Mouse (Mus musculus) kidney, adult 11 months (tissue): ENCODE data around the gene Glt28d2.

Experiments used
- DNase-seq: peaks from one replicate; pipeline ENCODE4 v3.0.0; 2022

Glt28d2 gene

GRCm38 (mm10) chr3:85820839-85821548 is 66.3 kb downstream of the Glt28d2 start:
- DNase-seq, result no peak
